Mouse (Mus musculus): ENCODE data around the gene Cxcr2. TPM values are rescaled to one million over a fixed set of nuclear protein-coding genes. Genes with fewer than 3 reads are reported as not detected.

Cxcr2 gene
- 0.06 and 0.08 TPM in 2 replicates for polyA plus RNA-seq (2012; rRNA removed)

- no peak for DNase-seq (ENCODE audit: low read depth)
- TF ChIP-seq CTCF (IDR thresholded peaks at IDR 0.05; ENCODE audit: borderline replicate concordance, extremely low read depth, insufficient read depth, insufficient read length) (no peak), POLR2A (IDR thresholded peaks at IDR 0.05; ENCODE audit: borderline replicate concordance, extremely low read depth, insufficient read depth, insufficient read length, poor library complexity, severe bottlenecking) (no peak)
Measured at GRCm38 (mm10) chr1:74153461-74154184, at the start of gene Cxcr2. Gene Cxcr2 (plus strand): TSS chr1:74153989.

- no peak for DNase-seq (ENCODE audit: low read depth)
- TF ChIP-seq CTCF (IDR thresholded peaks at IDR 0.05; ENCODE audit: borderline replicate concordance, extremely low read depth, insufficient read depth, insufficient read length) (no peak), POLR2A (IDR thresholded peaks at IDR 0.05; ENCODE audit: borderline replicate concordance, extremely low read depth, insufficient read depth, insufficient read length, poor library complexity, severe bottlenecking) (no peak)
Measured at GRCm38 (mm10) chr1:74105660-74106059, 48.1 kb upstream of the Cxcr2 start.

GRCm38 (mm10) chr1:74106214-74106613 lies 47.6 kb upstream of the Cxcr2 start:
- no peak for DNase-seq (ENCODE audit: low read depth)
- TF ChIP-seq POLR2A (IDR thresholded peaks at IDR 0.05; ENCODE audit: borderline replicate concordance, extremely low read depth, insufficient read depth, insufficient read length, poor library complexity, severe bottlenecking) (no peak), CTCF (IDR thresholded peaks at IDR 0.05; ENCODE audit: borderline replicate concordance, extremely low read depth, insufficient read depth, insufficient read length) (no peak)

GRCm38 (mm10) chr1:74107931-74108618 lies 45.7 kb upstream of the Cxcr2 start:
- no peak for DNase-seq (ENCODE audit: low read depth)
- TF ChIP-seq CTCF (IDR thresholded peaks at IDR 0.05; ENCODE audit: borderline replicate concordance, extremely low read depth, insufficient read depth, insufficient read length) (no peak), POLR2A (IDR thresholded peaks at IDR 0.05; ENCODE audit: borderline replicate concordance, extremely low read depth, insufficient read depth, insufficient read length, poor library complexity, severe bottlenecking) (no peak)

- DNase-seq (ENCODE audit: low read depth), result no peak
- no peak for TF ChIP-seq CTCF (IDR thresholded peaks at IDR 0.05; ENCODE audit: borderline replicate concordance, extremely low read depth, insufficient read depth, insufficient read length)
Measured at GRCm38 (mm10) chr1:74109670-74110069, 44.1 kb upstream of the Cxcr2 start.

- DNase-seq (ENCODE audit: low read depth), result peak; percentile 93
- TF ChIP-seq POLR2A (IDR thresholded peaks at IDR 0.05; ENCODE audit: borderline replicate concordance, extremely low read depth, insufficient read depth, insufficient read length, poor library complexity, severe bottlenecking) (no peak), CTCF (IDR thresholded peaks at IDR 0.05; ENCODE audit: borderline replicate concordance, extremely low read depth, insufficient read depth, insufficient read length) (no peak)
Measured at GRCm38 (mm10) chr1:74110932-74111695, 42.7 kb upstream of the Cxcr2 start.

GRCm38 (mm10) chr1:74111696-74112030 lies 42.1 kb upstream of the Cxcr2 start:
- no peak for TF ChIP-seq CTCF (IDR thresholded peaks at IDR 0.05; ENCODE audit: borderline replicate concordance, extremely low read depth, insufficient read depth, insufficient read length)
- TF ChIP-seq POLR2A (IDR thresholded peaks at IDR 0.05; ENCODE audit: borderline replicate concordance, extremely low read depth, insufficient read depth, insufficient read length, poor library complexity, severe bottlenecking), result no peak
- no peak for DNase-seq (ENCODE audit: low read depth)

GRCm38 (mm10) chr1:74113071-74113470 lies 40.7 kb upstream of the Cxcr2 start:
- no peak for TF ChIP-seq CTCF (IDR thresholded peaks at IDR 0.05; ENCODE audit: borderline replicate concordance, extremely low read depth, insufficient read depth, insufficient read length)
- no peak for TF ChIP-seq POLR2A (IDR thresholded peaks at IDR 0.05; ENCODE audit: borderline replicate concordance, extremely low read depth, insufficient read depth, insufficient read length, poor library complexity, severe bottlenecking)
- DNase-seq (ENCODE audit: low read depth), result no peak

- TF ChIP-seq CTCF (IDR thresholded peaks at IDR 0.05; ENCODE audit: borderline replicate concordance, extremely low read depth, insufficient read depth, insufficient read length), result no peak
- TF ChIP-seq POLR2A (IDR thresholded peaks at IDR 0.05; ENCODE audit: borderline replicate concordance, extremely low read depth, insufficient read depth, insufficient read length, poor library complexity, severe bottlenecking), result no peak
- DNase-seq (ENCODE audit: low read depth), result no peak
Measured at GRCm38 (mm10) chr1:74117876-74118275, 35.9 kb upstream of the Cxcr2 start.

GRCm38 (mm10) chr1:74119115-74119514 lies 34.7 kb upstream of the Cxcr2 start:
- no peak for TF ChIP-seq CTCF (IDR thresholded peaks at IDR 0.05; ENCODE audit: borderline replicate concordance, extremely low read depth, insufficient read depth, insufficient read length)
- no peak for TF ChIP-seq POLR2A (IDR thresholded peaks at IDR 0.05; ENCODE audit: borderline replicate concordance, extremely low read depth, insufficient read depth, insufficient read length, poor library complexity, severe bottlenecking)
- DNase-seq (ENCODE audit: low read depth), result peak; percentile 87

- DNase-seq (ENCODE audit: low read depth), result no peak
- no peak for TF ChIP-seq CTCF (IDR thresholded peaks at IDR 0.05; ENCODE audit: borderline replicate concordance, extremely low read depth, insufficient read depth, insufficient read length)
- TF ChIP-seq POLR2A (IDR thresholded peaks at IDR 0.05; ENCODE audit: borderline replicate concordance, extremely low read depth, insufficient read depth, insufficient read length, poor library complexity, severe bottlenecking), result no peak
Measured at GRCm38 (mm10) chr1:74121138-74121537, 32.7 kb upstream of the Cxcr2 start.

Data from brain, embryonic 14.5 days (tissue).